Mouse (Mus musculus): ENCODE data around the gene Frmd6.

GRCm38 (mm10) chr12:70827187-70827900 lies 2.0 kb downstream of the Frmd6 start:
- no peak for TF ChIP-seq CTCF (conservative IDR thresholded peaks at IDR 0.05 in 1 of 2, IDR thresholded peaks at IDR 0.05 in 1 of 2; ENCODE audit: low read depth in 2 of 2, low read length in 2 of 2)
- no peak for TF ChIP-seq MAX (IDR thresholded peaks at IDR 0.05; ENCODE audit: low read length)
- TF ChIP-seq IRF4 (IDR thresholded peaks at IDR 0.05; ENCODE audit: low read depth, low read length): no peak
- no peak for TF ChIP-seq SMC3 (IDR thresholded peaks at IDR 0.05; ENCODE audit: low read depth, low read length)
- no peak for TF ChIP-seq ZNF384 (IDR thresholded peaks at IDR 0.05; ENCODE audit: low read depth, low read length)
- TF ChIP-seq SIN3A (IDR thresholded peaks at IDR 0.05; ENCODE audit: low read length): no peak
- TF ChIP-seq ELF1 (IDR thresholded peaks at IDR 0.05; ENCODE audit: low read depth, low read length): no peak
- no peak for TF ChIP-seq POLR2A (IDR thresholded peaks at IDR 0.05; ENCODE audit: low read depth, low read length)
- TF ChIP-seq ZMIZ1 (IDR thresholded peaks at IDR 0.05; ENCODE audit: low read depth, low read length): no peak
